Mouse (Mus musculus) telencephalon, adult 2 months (tissue): ENCODE measurements around the gene Zcchc14.

Experiments
- DNase-seq: peaks from one replicate; pipeline ENCODE4 v3.0.0-alpha.2; 2011; ENCODE audit warnings: low read depth, low spot score

The Zcchc14 gene

GRCm38 (mm10) chr8:121552506-121552905 lies 100.2 kb downstream of the Zcchc14 start:
- no peak for DNase-seq

DNA sequence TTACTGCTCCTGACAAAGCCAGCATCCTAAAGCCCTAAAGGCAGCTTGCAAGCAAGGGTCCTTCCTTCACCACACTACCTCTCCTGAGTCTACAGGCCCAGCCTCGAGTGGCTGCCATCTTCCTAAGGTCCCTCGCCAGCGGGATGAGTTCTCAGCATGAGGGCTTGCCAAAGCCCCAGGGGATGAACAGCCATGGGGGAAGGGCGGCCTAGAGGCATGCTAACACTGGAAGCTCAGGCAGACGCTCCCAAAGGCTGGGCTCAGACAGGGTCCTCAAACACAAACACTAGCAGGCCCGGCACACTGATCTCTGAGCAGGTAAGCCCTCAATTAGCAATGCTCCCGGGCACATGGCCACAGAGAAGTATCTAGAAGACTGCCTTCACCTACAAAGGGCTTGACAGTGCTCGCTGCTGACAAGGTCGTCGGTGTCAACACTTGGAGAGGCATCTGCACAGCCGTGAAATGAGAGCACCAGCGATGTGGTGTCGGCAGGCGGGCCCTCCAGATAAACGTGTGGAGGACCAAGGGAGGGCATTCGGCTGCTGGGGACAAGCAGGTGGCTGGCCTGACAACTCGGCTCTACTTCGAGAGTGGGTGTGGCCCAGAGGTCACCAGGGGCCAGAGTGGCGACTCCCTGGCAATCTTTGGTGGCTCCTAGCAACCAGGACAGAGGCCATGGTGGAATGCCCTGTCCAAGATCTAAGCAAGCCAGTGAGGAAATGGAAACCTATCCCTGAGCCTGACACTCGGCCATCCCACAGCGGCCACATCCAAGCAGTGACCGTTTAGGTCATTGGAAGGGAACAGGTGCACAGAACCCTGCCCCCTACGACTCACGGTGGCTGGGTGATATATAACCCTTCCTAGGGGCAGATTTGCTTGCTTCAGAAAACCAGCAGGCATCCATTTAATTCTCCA lies 101.4 kb downstream of the Zcchc14 start:
- no peak for DNase-seq

DNA sequence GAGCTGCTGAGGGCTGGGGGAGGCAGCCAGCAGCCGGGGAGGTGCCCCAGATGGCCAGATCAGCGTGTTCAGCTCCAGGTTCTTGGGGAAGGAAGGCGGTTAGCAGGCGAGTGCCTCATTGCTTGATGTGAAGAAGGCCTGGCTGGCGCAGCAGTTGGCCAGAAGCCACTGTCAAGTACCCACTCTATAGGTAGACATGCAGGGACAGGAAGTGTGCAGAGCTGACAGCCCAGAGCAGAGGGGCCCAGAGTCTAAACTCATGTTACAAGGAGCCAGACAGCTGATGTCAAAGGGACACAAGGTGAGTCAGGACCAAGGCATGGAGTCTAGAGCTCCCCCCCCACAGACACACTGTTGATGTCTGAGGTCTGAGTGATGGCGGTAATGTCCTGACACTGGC lies 102.6 kb downstream of the Zcchc14 start:
- no peak for DNase-seq
